Mouse (Mus musculus) lung, postnatal 0 days (tissue): ENCODE data around the gene Rps11.

Source experiments
- CTCF ChIP-seq: IDR thresholded peaks from 2 replicates; pipeline ENCODE4 v1.5.1; 2016; ENCODE audit warnings: antibody characterized with exemption, mild to moderate bottlenecking
- EP300 ChIP-seq: IDR thresholded peaks from 2 replicates; pipeline ENCODE4 v1.6.1; 2016; ENCODE audit warnings: antibody characterized with exemption, mild to moderate bottlenecking, control low read depth

DNA sequence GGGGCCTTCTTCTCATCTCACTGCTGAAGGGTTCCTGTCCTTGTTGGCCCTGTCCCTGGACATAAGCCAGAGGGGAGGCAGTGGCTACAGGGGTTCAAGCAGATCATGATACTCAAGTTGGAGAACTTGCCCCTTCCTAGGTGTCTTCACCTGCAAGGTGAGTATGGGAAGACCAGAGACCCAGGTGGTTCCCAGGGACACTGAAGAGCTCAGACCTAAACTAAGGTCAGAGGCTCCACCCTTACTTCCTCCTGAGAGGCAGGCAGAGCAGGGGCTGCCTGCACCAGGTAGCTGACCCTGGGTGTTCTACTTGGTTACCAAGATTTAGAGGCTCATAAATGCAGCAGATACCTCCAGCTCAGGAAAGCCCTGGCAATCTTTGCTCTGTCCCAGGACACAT lies 2.3 kb downstream of the Rps11 start:
- TF ChIP-seq CTCF (no peak), EP300 (no peak)
